ENCODE assay signal across 8 mouse cellular contexts in genomic region chr10:80700732-80701131, GRCm38 (mm10). TPM values are rescaled to one million over a fixed set of nuclear protein-coding genes. Genes with fewer than 3 reads are reported as not detected.
A peak's percentile ranks its signal among the peaks of the same experiment; 100 is the strongest.
DNase-seq lines count a peak whose midpoint lies in the region; ATAC-seq lines count a peak whose summit lies in the region.

No protein-coding gene starts in this region.

- H3K4me2 ChIP-seq in forebrain, embryonic 16.5 days (ENCODE audit: low read length) = peak overlapping the region; percentile 62

- peaks cover 59% of the 10 kb centered on the region for H3K36me3 ChIP-seq in erythroblast, embryonic 14.5 days (ENCODE audit: control insufficient read depth)
- H3K36me3 ChIP-seq in forebrain, embryonic 16.5 days (ENCODE audit: control insufficient read depth, insufficient read depth) = no peaks in the 10 kb centered on the region; the same call in 1 of the 2 replicates

- H3K27me3 ChIP-seq in erythroblast, embryonic 14.5 days (ENCODE audit: control insufficient read depth) = no peaks in the 10 kb centered on the region
- no peaks in the 10 kb centered on the region for H3K27me3 ChIP-seq in forebrain, embryonic 16.5 days (replicated peaks; ENCODE audit: control insufficient read depth, insufficient read depth, low read length)

- H3K4me1 ChIP-seq in erythroblast, embryonic 14.5 days (ENCODE audit: control insufficient read depth) = peaks cover 97% of the 10 kb centered on the region
- peaks cover 41% of the 10 kb centered on the region for H3K4me1 ChIP-seq in forebrain, embryonic 16.5 days (replicated peaks; ENCODE audit: control insufficient read depth, insufficient read depth, low read length)

- no peak for ATAC-seq in erythroblast, adult 5-6 weeks (replicated peaks; ENCODE audit: low FRiP score, poor library complexity, severe bottlenecking)
- no peak for ATAC-seq in forebrain, embryonic 16.5 days
- ATAC-seq in megakaryocyte, adult 5-6 weeks (ENCODE audit: poor library complexity, severe bottlenecking) = peak; percentile 10

- 46% methylated on average over 4 of the region's 4 CpGs for WGBS in forebrain, embryonic 16.5 days

- no peak overlapping the region for H3K27ac ChIP-seq in forebrain, embryonic 16.5 days (ENCODE audit: low read length)

- H3K4me3 ChIP-seq in erythroblast, embryonic 14.5 days (replicated peaks) = peak overlapping the region; percentile 75
- H3K4me3 ChIP-seq in forebrain, embryonic 16.5 days (replicated peaks; ENCODE audit: low read length) = peak overlapping the region; percentile 86

- peak; percentile 61 to 68 for DNase-seq in CD8-positive naive resting alpha-beta T cell, adult 2 months (ENCODE audit: low read depth in 2 of 2, low spot score in 2 of 2)
- peak; percentile 64 to 73 for DNase-seq in thymus, postnatal 36 days
- no peak for DNase-seq in left cerebral cortex, postnatal 25 days (ENCODE audit: low spot score in 2 of 2)
- no peak for DNase-seq in cerebellum, adult 8-10 months

- intact Hi-C loops in left cerebral cortex, postnatal 25 days (cut with DNase I) = no loop called here

- peak overlapping the region; percentile 17; the same call in 1 of the 2 replicates for H3K9ac ChIP-seq in forebrain, embryonic 16.5 days (replicated peaks; ENCODE audit: low read depth, low read length)

- no peaks in the 10 kb centered on the region for H3K9me3 ChIP-seq in erythroblast, embryonic 14.5 days (ENCODE audit: control insufficient read depth, low read length)
- H3K9me3 ChIP-seq in forebrain, embryonic 16.5 days (ENCODE audit: control insufficient read depth, low read length) = no peaks in the 10 kb centered on the region

RNA-seq across cellular contexts. Expression of gene Mob3a, which starts 1.0 kb away (rescaled TPM):
- 1.8 and 2.1 TPM in 2 replicates for polyA plus RNA-seq in erythroblast, embryonic 14.5 days (2012)
- total RNA-seq in erythroblast, adult 5-6 weeks (2015; ENCODE audit: low replicate concordance) = 13.4 and 25.6 TPM in 2 replicates
- total RNA-seq in erythroblast, adult 5-6 weeks (2017; ENCODE audit: low replicate concordance) = 11.0 and 18.2 TPM in 2 replicates
- 56.9 and 59.4 TPM in 2 replicates for polyA plus RNA-seq in forebrain, embryonic 16.5 days (2015; fragmentation: Nextera tagmentation; extraction: Ambion mirVana)
- 61.8 and 72.0 TPM in 2 replicates for total RNA-seq in megakaryocyte, adult 5-6 weeks (2015)
- total RNA-seq in megakaryocyte, adult 5-6 weeks (2017) = 65.0 and 77.3 TPM in 2 replicates
- total RNA-seq in left cerebral cortex, postnatal 25 days (2021) = 10 to 100 TPM; 13.4 to 15.8 TPM

RNA-seq across cellular contexts. Expression of gene Izumo4, which starts 1.3 kb away (rescaled TPM):
- polyA plus RNA-seq in erythroblast, embryonic 14.5 days (2012) = 1.2 and 3.9 TPM in 2 replicates
- total RNA-seq in erythroblast, adult 5-6 weeks (2015; ENCODE audit: low replicate concordance) = 8.6 and 9.8 TPM in 2 replicates
- 1.3 and 2.2 TPM in 2 replicates for total RNA-seq in erythroblast, adult 5-6 weeks (2017; ENCODE audit: low replicate concordance)
- 32.5 and 44.1 TPM in 2 replicates for polyA plus RNA-seq in forebrain, embryonic 16.5 days (2015; fragmentation: Nextera tagmentation; extraction: Ambion mirVana)
- total RNA-seq in megakaryocyte, adult 5-6 weeks (2015) = 11.3 and 14.2 TPM in 2 replicates
- total RNA-seq in megakaryocyte, adult 5-6 weeks (2017) = 4.4 and 6.6 TPM in 2 replicates
- total RNA-seq in left cerebral cortex, postnatal 25 days (2021) = 10 to 100 TPM; 35.9 to 42.5 TPM

RNA-seq across cellular contexts. Expression of gene Mknk2, which starts 22.8 kb away (rescaled TPM):
- 49.1 and 53.2 TPM in 2 replicates for polyA plus RNA-seq in erythroblast, embryonic 14.5 days (2012)
- 40.2 and 47.4 TPM in 2 replicates for total RNA-seq in erythroblast, adult 5-6 weeks (2015; ENCODE audit: low replicate concordance)
- total RNA-seq in erythroblast, adult 5-6 weeks (2017; ENCODE audit: low replicate concordance) = 28.4 and 40.8 TPM in 2 replicates
- 57.1 and 61.2 TPM in 2 replicates for polyA plus RNA-seq in forebrain, embryonic 16.5 days (2015; fragmentation: Nextera tagmentation; extraction: Ambion mirVana)
- 53.5 and 61.1 TPM in 2 replicates for total RNA-seq in megakaryocyte, adult 5-6 weeks (2015)
- total RNA-seq in megakaryocyte, adult 5-6 weeks (2017) = 63.3 and 74.8 TPM in 2 replicates
- total RNA-seq in left cerebral cortex, postnatal 25 days (2021) = 10 to 100 TPM; 35.3 to 44.0 TPM

RNA-seq across cellular contexts. Expression of gene Ap3d1, which starts 41.3 kb away (rescaled TPM):
- 2.5 and 2.6 TPM in 2 replicates for polyA plus RNA-seq in erythroblast, embryonic 14.5 days (2012)
- 12.5 and 27.6 TPM in 2 replicates for total RNA-seq in erythroblast, adult 5-6 weeks (2015; ENCODE audit: low replicate concordance)
- total RNA-seq in erythroblast, adult 5-6 weeks (2017; ENCODE audit: low replicate concordance) = 25.9 and 30.5 TPM in 2 replicates
- 101 and 102 TPM in 2 replicates for polyA plus RNA-seq in forebrain, embryonic 16.5 days (2015; fragmentation: Nextera tagmentation; extraction: Ambion mirVana)
- 42.6 and 52.4 TPM in 2 replicates for total RNA-seq in megakaryocyte, adult 5-6 weeks (2015)
- total RNA-seq in megakaryocyte, adult 5-6 weeks (2017) = 48.6 and 62.0 TPM in 2 replicates
- total RNA-seq in left cerebral cortex, postnatal 25 days (2021) = 100 to 1,000 TPM; 142 to 145 TPM

RNA-seq across cellular contexts. Expression of gene Btbd2, which starts 43.9 kb away (rescaled TPM):
- polyA plus RNA-seq in erythroblast, embryonic 14.5 days (2012) = 2.6 and 3.2 TPM in 2 replicates
- 5.6 and 6.1 TPM in 2 replicates for total RNA-seq in erythroblast, adult 5-6 weeks (2015; ENCODE audit: low replicate concordance)
- 5.6 and 11.4 TPM in 2 replicates for total RNA-seq in erythroblast, adult 5-6 weeks (2017; ENCODE audit: low replicate concordance)
- 75.2 and 79.7 TPM in 2 replicates for polyA plus RNA-seq in forebrain, embryonic 16.5 days (2015; fragmentation: Nextera tagmentation; extraction: Ambion mirVana)
- 8.4 and 10.3 TPM in 2 replicates for total RNA-seq in megakaryocyte, adult 5-6 weeks (2015)
- total RNA-seq in megakaryocyte, adult 5-6 weeks (2017) = 16.5 and 30.1 TPM in 2 replicates
- total RNA-seq in left cerebral cortex, postnatal 25 days (2021) = 10 to 100 TPM; 91.7 to 92.7 TPM

Comparison
In these comparisons a context has a peak if more than half of its experiments do, and no peak if none do; other contexts are left out.
1. DNase-seq: peak in CD8-positive naive resting alpha-beta T cell, adult 2 months (2 of 2) and thymus, postnatal 36 days (2 of 2); none in left cerebral cortex, postnatal 25 days (0 of 2) and cerebellum, adult 8-10 months (single experiment).